Mouse (Mus musculus) frontal cortex, postnatal 14 days (tissue): ENCODE data around the gene Xkr7.
A peak's percentile ranks its signal among the peaks of the same experiment; 100 is the strongest.

Experiments used
- DNase-seq, 2 experiments: peaks; one replicate each; pipeline ENCODE4 v3.0.0; 2022; ENCODE audit warnings: low spot score in 2 of 2

Gene Xkr7

GRCm38 (mm10) chr2:153031126-153032082 lies at the start of gene Xkr7:
Gene Xkr7, plus strand, starts transcription at chr2:153031852.
- DNase-seq = no peak

- peak in 1 of 2 experiments; percentile 13 for DNase-seq
Observed at GRCm38 (mm10) chr2:152985582-152985981, 46.1 kb upstream of the Xkr7 start.

- no peak for DNase-seq
Observed at GRCm38 (mm10) chr2:152991529-152991928, 40.1 kb upstream of the Xkr7 start.

- DNase-seq = no peak
Observed at GRCm38 (mm10) chr2:152997046-152997445, 34.6 kb upstream of the Xkr7 start.

GRCm38 (mm10) chr2:153002492-153003248 lies 29.0 kb upstream of the Xkr7 start:
- DNase-seq = no peak

- no peak for DNase-seq
Observed at GRCm38 (mm10) chr2:153003681-153004338, 27.8 kb upstream of the Xkr7 start.

- DNase-seq = no peak
Observed at GRCm38 (mm10) chr2:153005981-153006380, 25.7 kb upstream of the Xkr7 start.

- DNase-seq = no peak
Observed at GRCm38 (mm10) chr2:153009192-153009973, 22.3 kb upstream of the Xkr7 start.

GRCm38 (mm10) chr2:153013724-153014515 lies 17.7 kb upstream of the Xkr7 start:
- no peak for DNase-seq

- peak; percentile 87 to 93 for DNase-seq
Observed at GRCm38 (mm10) chr2:153014758-153015593, 16.7 kb upstream of the Xkr7 start, which contains the start of gene Pdrg1. Gene Pdrg1, minus strand, starts transcription at chr2:153015427.

GRCm38 (mm10) chr2:153015804-153016203 lies 15.8 kb upstream of the Xkr7 start:
- DNase-seq = no peak

GRCm38 (mm10) chr2:153016786-153017185 lies 14.9 kb upstream of the Xkr7 start:
- no peak for DNase-seq

GRCm38 (mm10) chr2:153019355-153019754 lies 12.3 kb upstream of the Xkr7 start:
- no peak for DNase-seq

GRCm38 (mm10) chr2:153021163-153021562 lies 10.5 kb upstream of the Xkr7 start:
- DNase-seq = no peak

GRCm38 (mm10) chr2:153022855-153023254 lies 8.8 kb upstream of the Xkr7 start:
- DNase-seq = no peak

GRCm38 (mm10) chr2:153026052-153026451 lies 5.6 kb upstream of the Xkr7 start:
- DNase-seq = no peak

- DNase-seq = no peak
Observed at GRCm38 (mm10) chr2:153027501-153027900, 4.2 kb upstream of the Xkr7 start.

- no peak for DNase-seq
Observed at GRCm38 (mm10) chr2:153030422-153030821, 1.2 kb upstream of the Xkr7 start.

GRCm38 (mm10) chr2:153032083-153032842 lies 611 bp downstream of the Xkr7 start:
- no peak for DNase-seq
